Mouse (Mus musculus): ENCODE data around the gene Grin2b. TPM values are rescaled to one million over a fixed set of nuclear protein-coding genes. Genes with fewer than 3 reads are reported as not detected.

Gene Grin2b
- polyA plus RNA-seq, 1 experiment from 2014 or later, result 0.53 TPM

DNA sequence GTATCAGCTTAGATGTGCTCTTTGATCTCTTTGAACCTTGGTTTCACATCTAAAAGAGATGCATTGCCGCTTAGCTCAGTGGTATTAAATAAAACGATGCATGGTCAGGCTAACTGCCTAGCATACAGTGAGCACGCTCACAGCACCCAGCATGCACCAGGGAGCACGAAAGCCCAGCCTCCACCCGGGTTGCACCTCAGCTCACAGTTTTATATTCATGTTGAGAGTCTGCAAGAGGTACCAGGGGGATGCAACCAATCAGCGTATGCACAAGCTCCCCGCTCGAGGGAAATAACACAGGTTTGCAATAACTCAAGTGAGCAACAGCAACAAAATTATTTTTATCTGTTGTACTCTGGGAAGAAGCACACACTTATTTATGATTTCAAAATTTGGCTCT, 131.5 kb downstream of the Grin2b start:
- ATAC-seq (replicated peaks; ENCODE audit: insufficient number of reproducible peaks, insufficient read depth, low FRiP score, low read depth), result no peak
- H3K27me3 ChIP-seq, result no peaks in the 10 kb centered on the region
- no peak overlapping the region for H3K27ac ChIP-seq
- H3K9ac ChIP-seq, result no peak overlapping the region
- H3K4me2 ChIP-seq, result no peak overlapping the region
- WGBS, result 87% methylated on average over 8 of the region's 8 CpGs
- no peaks in the 10 kb centered on the region for H3K4me1 ChIP-seq (replicated peaks)
- no peaks in the 10 kb centered on the region for H3K9me3 ChIP-seq (replicated peaks)
- no peaks in the 10 kb centered on the region for H3K36me3 ChIP-seq
- H3K4me3 ChIP-seq, result no peak overlapping the region

DNA sequence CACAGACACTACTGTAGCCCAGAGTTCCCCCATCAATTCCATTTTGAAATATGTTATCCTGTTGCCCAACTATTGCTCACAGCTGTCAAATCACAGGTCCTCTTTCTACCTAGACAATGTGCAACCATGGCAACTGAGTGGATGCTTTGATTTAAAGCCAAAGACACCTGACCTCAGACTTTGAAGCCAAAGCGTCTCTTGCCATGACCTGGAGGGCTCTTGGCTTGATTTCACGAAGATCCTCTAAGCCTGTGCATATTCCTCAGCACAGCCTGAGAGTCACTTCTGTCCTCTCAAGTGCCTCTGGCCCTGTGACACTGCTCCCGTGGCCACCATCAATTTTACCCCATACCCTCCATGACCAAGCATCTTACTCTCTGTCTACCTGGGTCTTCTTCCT, 132.4 kb downstream of the Grin2b start:
- no peaks in the 10 kb centered on the region for H3K9me3 ChIP-seq (replicated peaks)
- H3K4me2 ChIP-seq, result no peak overlapping the region
- no peak overlapping the region for H3K27ac ChIP-seq
- H3K9ac ChIP-seq, result no peak overlapping the region
- ATAC-seq (replicated peaks; ENCODE audit: insufficient number of reproducible peaks, insufficient read depth, low FRiP score, low read depth), result no peak
- H3K4me1 ChIP-seq (replicated peaks), result no peaks in the 10 kb centered on the region
- H3K27me3 ChIP-seq, result no peaks in the 10 kb centered on the region
- no peak overlapping the region for H3K4me3 ChIP-seq
- WGBS, result 74% methylated on average over 3 of the region's 3 CpGs
- no peaks in the 10 kb centered on the region for H3K36me3 ChIP-seq

DNA sequence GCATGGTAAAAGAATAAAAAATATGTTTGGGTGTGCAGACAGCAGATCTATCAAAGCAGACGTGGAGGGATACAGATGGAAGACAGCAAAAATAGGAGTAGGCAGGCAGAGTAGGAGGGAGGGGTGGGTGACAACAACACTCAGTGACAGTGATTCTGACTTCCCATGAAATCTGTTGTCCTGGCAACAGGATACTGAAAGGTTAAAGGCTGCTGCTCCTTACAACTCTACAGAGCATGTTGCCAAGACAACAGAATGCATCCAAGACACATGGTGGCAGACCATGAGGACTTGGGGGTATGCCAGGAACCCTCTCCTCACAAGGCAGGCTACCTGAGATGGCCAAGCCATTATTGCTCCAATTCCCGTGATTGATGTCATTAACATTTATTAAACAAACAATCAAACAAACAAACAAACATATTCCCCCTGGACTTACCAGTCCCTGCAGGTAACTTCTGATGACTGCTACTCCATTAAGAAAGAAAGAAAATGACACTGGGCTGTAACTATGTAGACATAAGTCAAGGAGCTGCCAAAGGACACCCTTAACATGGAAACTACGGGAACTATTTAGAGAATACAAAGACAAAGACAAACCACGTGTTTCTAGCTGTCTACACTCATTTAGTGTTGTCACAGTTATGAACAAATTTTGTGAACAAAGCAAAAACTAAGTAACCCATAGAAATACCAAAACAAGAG, 143.9 kb downstream of the Grin2b start:
- Histone ChIP-seq H3K27me3 (no peaks in the 10 kb centered on the region), H3K4me1 (replicated peaks) (no peaks in the 10 kb centered on the region), H3K4me3 (no peak overlapping the region), H3K27ac (no peak overlapping the region), H3K9me3 (replicated peaks) (no peaks in the 10 kb centered on the region), H3K9ac (no peak overlapping the region), H3K4me2 (no peak overlapping the region), H3K36me3 (no peaks in the 10 kb centered on the region)
- WGBS, result 69% methylated on average over 4 of the region's 4 CpGs
- no peak for ATAC-seq (replicated peaks; ENCODE audit: insufficient number of reproducible peaks, insufficient read depth, low FRiP score, low read depth)

DNA sequence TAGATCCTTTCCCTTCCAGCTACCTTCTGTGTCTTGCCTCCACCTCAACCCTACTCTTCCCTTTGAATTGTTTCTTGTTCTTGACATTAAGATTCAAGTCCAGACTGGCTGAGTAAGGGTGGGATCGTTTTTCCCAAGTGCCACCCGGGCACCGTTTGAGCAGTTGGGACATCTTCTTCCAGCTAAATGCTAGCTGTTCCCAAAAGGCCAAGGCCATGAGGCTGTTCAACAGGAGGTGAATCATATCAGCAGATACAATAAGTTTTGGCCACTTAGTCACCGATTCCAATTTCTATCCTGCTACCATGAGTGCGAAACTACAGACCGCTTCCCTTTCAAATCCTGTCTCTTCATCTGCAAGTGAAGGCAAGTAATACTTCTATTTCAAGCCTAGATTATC, 146.4 kb downstream of the Grin2b start:
- WGBS, result 91% methylated on average over 6 of the region's 6 CpGs
- no peaks in the 10 kb centered on the region for H3K4me1 ChIP-seq (replicated peaks)
- no peaks in the 10 kb centered on the region for H3K9me3 ChIP-seq (replicated peaks)
- H3K4me3 ChIP-seq, result no peak overlapping the region
- H3K27me3 ChIP-seq, result no peaks in the 10 kb centered on the region
- no peak overlapping the region for H3K4me2 ChIP-seq
- H3K9ac ChIP-seq, result no peak overlapping the region
- H3K27ac ChIP-seq, result no peak overlapping the region
- no peak for ATAC-seq (replicated peaks; ENCODE audit: insufficient number of reproducible peaks, insufficient read depth, low FRiP score, low read depth)
- no peaks in the 10 kb centered on the region for H3K36me3 ChIP-seq

DNA sequence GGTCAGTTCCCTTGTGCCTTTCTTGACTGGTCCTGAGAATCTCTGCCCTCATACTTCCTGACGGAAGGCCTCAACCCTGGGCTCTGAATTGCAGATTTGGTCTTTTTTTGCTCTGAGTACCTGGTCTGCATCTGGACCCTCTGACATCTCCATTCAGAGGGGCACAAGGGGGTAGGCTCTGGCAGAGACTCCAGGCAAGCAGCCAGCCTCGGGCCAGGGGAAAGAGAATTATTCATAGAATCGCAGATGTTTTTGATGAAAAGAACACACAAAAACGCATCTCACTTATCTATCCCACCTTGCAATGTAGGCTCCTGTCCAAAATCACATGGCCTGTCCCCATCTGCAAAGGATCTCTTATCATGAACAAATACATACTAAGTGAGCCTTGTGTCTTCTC, 147.5 kb downstream of the Grin2b start:
- Histone ChIP-seq H3K4me2 (no peak overlapping the region), H3K9me3 (replicated peaks) (no peaks in the 10 kb centered on the region), H3K4me3 (no peak overlapping the region), H3K4me1 (replicated peaks) (no peaks in the 10 kb centered on the region), H3K36me3 (no peaks in the 10 kb centered on the region), H3K27me3 (no peaks in the 10 kb centered on the region), H3K27ac (no peak overlapping the region), H3K9ac (no peak overlapping the region)
- WGBS, result 72% methylated on average over 4 of the region's 4 CpGs
- ATAC-seq (replicated peaks; ENCODE audit: insufficient number of reproducible peaks, insufficient read depth, low FRiP score, low read depth), result no peak

DNA sequence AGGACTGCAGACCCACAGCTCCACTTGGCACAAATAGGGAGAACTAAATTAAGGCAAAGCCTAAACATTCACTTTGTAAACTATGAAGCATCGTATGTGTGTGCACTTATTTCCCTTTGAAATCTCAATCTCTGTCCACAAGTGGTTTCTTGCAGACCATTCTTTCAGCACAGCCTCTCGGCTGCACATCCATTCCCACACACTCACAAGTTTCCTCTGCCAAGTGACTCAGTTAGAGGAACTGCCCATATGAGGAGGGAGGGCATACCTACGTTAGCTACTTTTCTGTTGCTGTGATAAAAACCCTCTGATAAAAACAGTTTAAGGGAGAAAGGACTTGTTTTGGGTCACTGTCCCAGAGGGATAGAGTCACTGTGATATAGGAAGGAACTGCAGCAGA, 152.9 kb downstream of the Grin2b start:
- no peaks in the 10 kb centered on the region for H3K27me3 ChIP-seq
- no peak for ATAC-seq (replicated peaks; ENCODE audit: insufficient number of reproducible peaks, insufficient read depth, low FRiP score, low read depth)
- H3K9ac ChIP-seq, result no peak overlapping the region
- H3K9me3 ChIP-seq (replicated peaks), result no peaks in the 10 kb centered on the region
- WGBS, result 62% methylated on average over 3 of the region's 3 CpGs
- no peak overlapping the region for H3K4me2 ChIP-seq
- no peaks in the 10 kb centered on the region for H3K4me1 ChIP-seq (replicated peaks)
- H3K36me3 ChIP-seq, result no peaks in the 10 kb centered on the region
- no peak overlapping the region for H3K27ac ChIP-seq
- H3K4me3 ChIP-seq, result no peak overlapping the region

DNA sequence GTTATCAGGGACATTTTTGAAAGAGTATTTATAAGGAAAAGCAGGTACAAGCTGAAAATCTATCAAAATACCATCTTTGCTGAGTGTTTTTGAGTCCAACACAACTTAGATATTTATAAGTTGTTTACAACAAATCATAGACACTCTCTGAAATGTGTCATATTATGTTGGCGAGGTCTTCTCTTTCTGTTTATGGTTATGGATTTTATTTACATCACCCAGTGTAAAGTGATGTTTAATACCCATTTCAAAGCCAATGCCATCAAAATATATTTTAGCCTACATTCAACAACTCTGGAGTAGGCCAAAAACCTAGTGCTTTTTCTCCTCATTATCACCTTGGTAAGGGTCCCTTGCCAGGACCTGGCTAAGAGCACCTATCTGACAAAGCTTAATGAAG, 154.3 kb downstream of the Grin2b start:
- Histone ChIP-seq H3K27me3 (no peaks in the 10 kb centered on the region), H3K4me3 (no peak overlapping the region), H3K36me3 (no peaks in the 10 kb centered on the region), H3K27ac (no peak overlapping the region), H3K4me2 (no peak overlapping the region), H3K4me1 (replicated peaks) (no peaks in the 10 kb centered on the region), H3K9me3 (replicated peaks) (no peaks in the 10 kb centered on the region), H3K9ac (no peak overlapping the region)
- ATAC-seq (replicated peaks; ENCODE audit: insufficient number of reproducible peaks, insufficient read depth, low FRiP score, low read depth), result no peak
- 77% methylated on average over 1 of the region's 1 CpGs for WGBS

DNA sequence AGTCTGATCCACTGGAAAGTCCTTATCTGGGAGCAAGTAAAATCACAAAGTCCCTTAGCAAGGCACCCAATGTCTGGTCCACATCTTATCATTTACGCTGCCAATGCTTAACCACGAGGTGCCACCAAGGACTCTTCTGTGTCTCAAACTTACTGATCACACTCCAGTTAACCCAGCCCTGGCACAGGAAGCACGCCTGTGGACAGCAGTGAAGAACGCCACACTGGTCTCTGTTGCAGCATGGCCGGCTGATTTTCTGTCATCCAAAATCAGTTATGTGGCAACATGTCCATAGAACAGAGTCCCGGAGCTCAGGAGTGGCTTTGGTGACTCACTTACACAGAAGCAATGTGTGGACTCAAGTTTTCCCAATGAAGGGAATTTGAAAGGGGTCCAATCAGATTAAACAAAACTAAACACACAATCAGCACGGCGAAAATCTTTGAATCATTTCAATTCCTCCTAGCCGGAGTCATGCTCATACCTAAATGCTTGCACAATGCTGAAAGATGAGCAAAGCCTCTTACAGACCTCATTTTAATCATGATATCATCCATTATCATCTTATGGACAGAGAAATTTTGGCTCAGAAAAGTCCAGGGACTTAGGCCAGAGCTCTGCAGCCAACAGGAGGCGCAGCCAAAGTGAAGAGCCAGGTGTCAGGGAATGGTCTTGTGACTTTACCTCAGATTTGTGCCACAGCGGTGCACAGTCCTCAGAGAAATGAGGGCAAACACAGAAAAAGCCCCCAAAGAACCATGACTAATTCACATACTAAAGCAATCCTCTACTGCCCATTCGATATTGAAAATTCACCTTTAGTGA, 159.5 kb downstream of the Grin2b start:
- no peak overlapping the region for H3K4me2 ChIP-seq
- no peaks in the 10 kb centered on the region for H3K9me3 ChIP-seq (replicated peaks)
- no peaks in the 10 kb centered on the region for H3K27me3 ChIP-seq
- no peaks in the 10 kb centered on the region for H3K36me3 ChIP-seq
- H3K27ac ChIP-seq, result no peak overlapping the region
- H3K4me1 ChIP-seq (replicated peaks), result no peaks in the 10 kb centered on the region
- H3K9ac ChIP-seq, result no peak overlapping the region
- no peak overlapping the region for H3K4me3 ChIP-seq
- 74% methylated on average over 12 of the region's 12 CpGs for WGBS
- no peak for ATAC-seq (replicated peaks; ENCODE audit: insufficient number of reproducible peaks, insufficient read depth, low FRiP score, low read depth)

DNA sequence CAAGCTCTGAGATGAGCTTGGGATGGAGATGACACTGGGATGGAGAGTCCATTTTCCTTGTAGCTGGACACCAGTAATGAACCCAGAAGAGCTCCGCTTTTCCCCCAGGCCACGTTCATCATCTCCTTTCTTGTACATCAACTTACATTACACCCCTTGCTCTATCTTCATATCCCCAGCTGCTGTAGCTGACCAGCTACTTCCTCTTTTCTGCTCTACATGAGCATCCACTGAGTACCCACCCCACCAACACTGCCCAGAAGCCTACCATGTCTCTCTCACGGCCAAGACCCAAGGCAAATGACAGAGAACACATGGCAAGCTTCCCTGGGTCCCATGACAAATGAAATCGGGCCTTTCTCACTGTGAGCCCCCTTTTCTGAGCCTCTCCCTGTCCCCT, 161.8 kb downstream of the Grin2b start:
- H3K9ac ChIP-seq, result no peak overlapping the region
- H3K27ac ChIP-seq, result no peak overlapping the region
- no peak for ATAC-seq (replicated peaks; ENCODE audit: insufficient number of reproducible peaks, insufficient read depth, low FRiP score, low read depth)
- no peak overlapping the region for H3K4me2 ChIP-seq
- H3K36me3 ChIP-seq, result no peaks in the 10 kb centered on the region
- H3K27me3 ChIP-seq, result no peaks in the 10 kb centered on the region
- H3K4me3 ChIP-seq, result no peak overlapping the region
- whole genome bisulfite sequencing, result 76% methylated on average over 4 of the region's 4 CpGs
- no peaks in the 10 kb centered on the region for H3K4me1 ChIP-seq (replicated peaks)
- no peaks in the 10 kb centered on the region for H3K9me3 ChIP-seq (replicated peaks)

DNA sequence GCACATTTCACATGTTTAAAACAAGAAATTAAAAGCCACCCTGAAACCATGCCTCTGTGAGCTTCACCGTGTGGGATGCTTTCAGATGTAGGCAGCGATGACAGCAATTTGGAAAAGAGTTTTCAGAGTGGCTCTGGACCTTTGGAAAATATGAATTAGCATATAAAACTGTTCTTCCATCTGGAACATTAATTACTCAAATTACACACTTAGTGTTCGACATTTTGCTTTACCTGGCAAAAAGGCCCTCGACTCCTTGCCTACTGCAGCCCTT, 162.3 kb downstream of the Grin2b start:
- Histone ChIP-seq H3K4me2 (no peak overlapping the region), H3K9me3 (replicated peaks) (no peaks in the 10 kb centered on the region), H3K9ac (no peak overlapping the region), H3K4me3 (no peak overlapping the region), H3K27ac (no peak overlapping the region), H3K36me3 (no peaks in the 10 kb centered on the region), H3K27me3 (no peaks in the 10 kb centered on the region), H3K4me1 (replicated peaks) (no peaks in the 10 kb centered on the region)
- no peak for ATAC-seq (replicated peaks; ENCODE audit: insufficient number of reproducible peaks, insufficient read depth, low FRiP score, low read depth)
- 76% methylated on average over 4 of the region's 4 CpGs for WGBS

DNA sequence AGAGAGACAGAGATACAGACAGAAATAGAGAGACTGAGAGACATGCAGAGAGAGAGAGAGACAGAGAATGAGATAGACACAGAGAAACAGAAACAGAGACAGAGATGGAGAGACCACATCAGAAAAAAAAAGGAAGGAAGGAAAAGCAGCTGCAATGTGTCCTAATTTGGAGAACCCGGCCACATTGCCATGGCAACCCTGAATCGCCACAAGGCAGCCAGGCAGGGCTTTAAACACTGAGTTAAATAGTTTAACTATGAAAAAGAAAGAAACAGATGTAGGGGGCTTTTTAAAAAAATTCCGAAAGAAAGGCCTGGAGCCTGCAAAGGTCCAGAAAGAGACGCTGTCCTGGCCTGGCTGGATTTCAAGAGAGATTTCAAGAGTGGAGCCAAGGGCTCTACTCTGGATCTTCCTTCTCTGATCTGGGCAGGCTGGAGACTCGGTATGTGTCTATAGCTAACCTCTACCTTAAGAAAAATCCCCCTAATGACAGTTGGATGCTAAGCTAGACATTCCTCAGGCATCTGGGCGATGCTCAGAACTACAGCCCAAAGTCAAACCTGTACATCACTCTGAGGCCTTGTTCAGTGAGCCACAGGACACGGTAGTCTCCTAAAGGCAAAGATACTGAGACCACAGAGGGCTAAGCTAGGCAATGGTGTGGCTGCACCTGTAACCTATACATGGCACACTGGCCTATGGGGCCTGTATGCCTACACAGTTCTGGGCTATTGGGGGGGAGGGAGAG, 162.8 kb downstream of the Grin2b start:
- Histone ChIP-seq H3K9ac (no peak overlapping the region), H3K27ac (no peak overlapping the region), H3K9me3 (replicated peaks) (no peaks in the 10 kb centered on the region), H3K4me1 (replicated peaks) (no peaks in the 10 kb centered on the region), H3K36me3 (no peaks in the 10 kb centered on the region), H3K4me3 (no peak overlapping the region), H3K4me2 (no peak overlapping the region), H3K27me3 (no peaks in the 10 kb centered on the region)
- WGBS, result 58% methylated on average over 7 of the region's 7 CpGs
- no peak for ATAC-seq (replicated peaks; ENCODE audit: insufficient number of reproducible peaks, insufficient read depth, low FRiP score, low read depth)
